Mouse (Mus musculus) embryonic fibroblast, embryonic 13.5 days (primary cell): ENCODE results near the gene Mthfd1l. TPM values are rescaled to one million over a fixed set of nuclear protein-coding genes. Genes with fewer than 3 reads are reported as not detected.

Experiments used
- H3K27ac ChIP-seq: 2 replicates; pipeline ENCODE4 v1.5.1; 2012; ENCODE audit warnings: low read length, control low read depth, inconsistent platforms; ENCODE audit not compliant: insufficient read depth
- H3K4me1 ChIP-seq: 2 replicates; pipeline ENCODE4 v1.6.1; 2011; ENCODE audit warnings: low read length; ENCODE audit not compliant: control insufficient read depth, insufficient read depth
- H3K4me3 ChIP-seq: 2 replicates; pipeline ENCODE4 v1.5.1; 2011; ENCODE audit warnings: mild to moderate bottlenecking, control low read depth, low read length; ENCODE audit not compliant: insufficient read depth
- CTCF ChIP-seq: IDR thresholded peaks from 2 replicates; pipeline ENCODE4 v1.5.1; 2011; ENCODE audit warnings: mild to moderate bottlenecking, control low read depth, low read length, moderate library complexity, borderline replicate concordance; ENCODE audit not compliant: insufficient read depth
- POLR2A ChIP-seq: IDR thresholded peaks from 2 replicates; pipeline ENCODE4 v1.6.1; 2011; ENCODE audit warnings: low read depth, mild to moderate bottlenecking, control low read depth, low read length, moderate library complexity
- polyA plus RNA-seq: library from polyadenylated mRNA; stranded (reverse); fragments of >200 nt; gene quantifications from 2 replicates; pipeline ENCODE4 v1.2.4, GENCODE M21; 2011; ENCODE audit warnings: low read depth; ENCODE audit not compliant: missing spikeins, insufficient read length

Mthfd1l gene
- polyA plus RNA-seq, 1 experiment: 30.8 TPM

DNA sequence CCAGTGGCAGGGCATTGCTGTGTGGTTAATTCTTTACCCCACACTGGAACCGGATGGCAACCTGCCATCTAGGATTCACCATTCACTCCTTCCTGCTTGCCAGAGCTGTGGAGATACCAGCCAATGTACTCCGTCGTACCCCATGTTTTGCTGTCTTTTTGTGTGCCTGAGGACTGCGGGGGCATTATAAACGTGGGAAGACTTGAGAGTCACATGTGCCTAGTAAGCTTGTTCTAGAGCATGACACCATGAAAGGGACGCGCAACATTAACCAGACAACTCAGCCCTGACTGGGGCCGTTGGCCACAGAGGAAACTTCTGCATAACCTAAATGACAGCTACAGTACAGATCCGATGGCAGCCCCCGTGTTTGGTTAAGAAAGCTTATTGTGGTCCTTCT lies 155.5 kb downstream of the Mthfd1l start:
- TF ChIP-seq CTCF: no peak
- no peak for TF ChIP-seq POLR2A
- peaks cover 4% of the 10 kb centered on the region; the same call in 1 of the 2 replicates for H3K4me1 ChIP-seq
- no peak overlapping the region for H3K4me3 ChIP-seq
- H3K27ac ChIP-seq: no peak overlapping the region

DNA sequence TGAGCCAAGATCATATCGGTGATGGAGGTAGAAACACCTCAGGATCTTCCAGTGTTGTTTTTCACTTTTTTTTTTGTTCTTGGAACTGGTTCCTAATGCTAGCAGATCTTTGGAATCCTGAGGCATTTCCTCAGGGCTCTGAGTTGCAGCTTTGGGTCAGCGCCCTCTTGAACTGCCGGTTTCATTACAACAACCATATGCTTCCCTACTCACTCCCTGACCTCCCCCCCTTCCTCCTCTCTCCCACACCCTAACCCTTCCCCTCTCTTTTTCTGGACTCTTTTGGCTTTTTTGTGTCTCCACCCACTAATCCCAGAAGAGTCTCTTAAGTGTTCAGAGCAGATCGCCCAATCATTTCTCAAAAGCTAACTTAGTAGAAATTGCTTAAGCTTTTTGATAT lies 156.0 kb downstream of the Mthfd1l start:
- H3K4me1 ChIP-seq: peaks cover 4% of the 10 kb centered on the region; the same call in 1 of the 2 replicates
- no peak for TF ChIP-seq CTCF
- no peak for TF ChIP-seq POLR2A
- H3K4me3 ChIP-seq: no peak overlapping the region
- no peak overlapping the region for H3K27ac ChIP-seq

DNA sequence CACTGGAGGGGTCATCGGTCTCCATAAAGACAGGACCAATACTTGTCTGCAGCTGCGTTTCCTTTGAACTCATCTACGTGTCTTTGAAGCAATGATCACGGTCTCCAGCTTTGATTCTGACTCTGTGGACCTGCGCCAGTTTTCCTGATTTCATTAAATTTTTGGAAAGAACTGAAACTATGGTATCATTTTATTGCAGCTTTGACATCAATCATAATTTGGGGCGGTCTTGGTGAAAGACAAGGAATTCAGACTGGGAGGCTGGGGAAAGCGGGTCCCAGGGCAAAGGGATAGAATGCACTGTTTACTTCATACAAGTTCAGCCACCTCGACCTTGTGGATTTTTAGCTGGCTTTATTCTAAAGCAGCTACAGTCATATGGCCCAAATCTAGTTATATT lies 156.5 kb downstream of the Mthfd1l start:
- Histone ChIP-seq H3K27ac (no peak overlapping the region), H3K4me1 (peaks cover 4% of the 10 kb centered on the region; the same call in 1 of the 2 replicates), H3K4me3 (no peak overlapping the region)
- no peak for TF ChIP-seq POLR2A
- TF ChIP-seq CTCF: no peak

DNA sequence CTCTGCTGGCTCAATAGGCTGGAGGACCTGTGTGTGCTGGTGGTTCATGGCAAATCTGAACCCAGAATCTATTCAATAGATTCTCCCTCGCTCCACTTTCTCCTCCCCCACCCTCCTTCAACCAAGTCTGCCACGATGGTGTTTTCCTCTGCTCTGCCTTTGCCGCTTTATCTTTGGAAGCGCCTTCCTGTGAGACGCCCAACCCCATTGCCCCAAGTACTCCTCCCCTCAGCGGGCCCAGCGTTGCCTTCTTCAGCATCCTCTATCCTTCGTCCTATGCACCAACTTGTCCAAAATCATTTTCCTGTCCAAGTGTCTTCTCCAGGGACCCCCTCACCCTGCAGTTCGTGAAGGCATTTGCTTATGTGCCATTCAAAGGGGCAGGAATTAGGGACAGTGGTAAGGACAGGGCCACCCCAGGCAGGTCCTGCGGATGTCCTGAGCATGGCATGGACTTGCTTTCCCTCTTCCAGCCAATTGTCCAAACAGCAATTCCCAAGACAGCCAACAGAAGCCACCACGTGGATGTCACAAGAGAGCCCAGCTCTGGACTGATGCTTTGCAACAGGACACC lies 157.2 kb downstream of the Mthfd1l start:
- no peak overlapping the region for H3K4me3 ChIP-seq
- TF ChIP-seq POLR2A (no peak), CTCF (no peak)
- H3K4me1 ChIP-seq: peaks cover 4% of the 10 kb centered on the region; the same call in 1 of the 2 replicates
- no peak overlapping the region for H3K27ac ChIP-seq

DNA sequence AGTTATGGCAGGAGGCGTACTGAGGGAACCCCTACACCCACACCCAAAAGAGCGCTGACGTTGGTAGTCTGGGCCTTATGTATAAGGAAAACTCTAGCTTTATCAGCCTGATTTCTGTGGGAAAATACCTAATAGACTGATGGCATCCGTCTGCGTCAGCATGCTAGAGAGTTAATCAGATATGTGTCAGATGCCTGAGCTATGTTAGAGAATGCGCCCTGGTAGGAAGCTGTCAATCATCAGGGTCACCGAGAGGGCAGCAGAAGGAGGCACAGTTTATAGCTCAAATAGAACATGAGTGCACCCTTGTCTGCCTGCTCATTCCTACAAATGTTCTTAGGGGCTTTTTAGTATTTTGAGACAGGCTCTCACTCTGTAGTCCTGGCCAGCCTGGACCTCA lies 159.8 kb downstream of the Mthfd1l start:
- TF ChIP-seq CTCF: no peak
- TF ChIP-seq POLR2A: no peak
- Histone ChIP-seq H3K4me3 (no peak overlapping the region), H3K27ac (no peak overlapping the region), H3K4me1 (peaks cover 4% of the 10 kb centered on the region; the same call in 1 of the 2 replicates)

DNA sequence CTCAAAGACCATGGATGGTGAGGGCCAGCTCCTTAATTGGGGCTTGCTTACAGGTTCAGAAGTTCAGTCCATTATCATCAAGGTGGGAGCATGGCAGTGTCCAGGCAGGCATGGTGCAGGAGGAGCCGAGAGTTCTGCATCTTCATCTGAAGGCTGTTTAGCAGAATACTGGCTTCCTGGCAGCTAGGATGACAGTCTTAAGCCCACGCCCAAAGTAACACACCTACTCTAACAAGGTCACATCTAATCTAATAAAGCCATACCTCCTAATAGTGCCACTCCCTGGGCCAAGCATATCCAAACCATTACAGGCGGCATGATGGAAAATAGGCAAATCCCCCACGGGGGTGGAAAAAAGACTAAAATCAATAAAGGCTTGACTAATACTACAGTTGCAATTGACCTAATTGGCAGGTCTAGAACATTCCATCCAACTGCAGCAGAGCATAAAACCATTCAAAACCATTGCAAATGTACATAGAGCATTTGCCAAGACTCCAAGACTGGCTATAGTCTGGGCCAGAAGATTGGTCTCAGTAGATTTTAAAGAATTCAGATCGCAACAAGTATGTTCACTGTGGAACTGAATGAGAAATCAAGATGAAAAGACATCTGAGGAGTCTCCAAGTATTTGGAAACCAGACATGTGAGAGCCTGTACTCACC lies 162.3 kb downstream of the Mthfd1l start:
- TF ChIP-seq POLR2A (no peak), CTCF (no peak)
- no peaks in the 10 kb centered on the region for H3K4me1 ChIP-seq
- no peak overlapping the region for H3K4me3 ChIP-seq
- H3K27ac ChIP-seq: 0 out of 2 replicates have a peak overlapping the region, but pooled peaks have one; percentile 18

DNA sequence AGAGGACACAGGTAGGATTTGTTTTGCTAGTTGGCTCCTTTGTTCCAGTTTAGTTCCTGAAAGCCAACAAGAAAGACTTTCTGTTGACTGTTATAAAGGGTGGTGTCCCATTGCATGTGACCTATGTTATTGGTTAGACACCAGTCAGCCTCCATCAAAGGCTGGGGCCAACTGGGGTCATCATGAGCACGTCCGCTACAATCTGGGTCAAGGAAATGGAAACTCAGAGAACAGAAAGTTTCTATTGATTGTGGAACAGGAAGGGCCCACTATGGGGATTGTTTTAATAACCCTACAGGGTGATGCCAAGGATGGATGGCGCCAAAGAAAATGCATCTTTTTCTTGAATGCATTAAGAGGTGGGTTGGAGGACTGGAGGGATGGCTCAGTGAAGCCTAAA lies 166.6 kb downstream of the Mthfd1l start:
- Histone ChIP-seq H3K4me1 (no peaks in the 10 kb centered on the region), H3K27ac (no peak overlapping the region), H3K4me3 (no peak overlapping the region)
- TF ChIP-seq CTCF: no peak
- no peak for TF ChIP-seq POLR2A

DNA sequence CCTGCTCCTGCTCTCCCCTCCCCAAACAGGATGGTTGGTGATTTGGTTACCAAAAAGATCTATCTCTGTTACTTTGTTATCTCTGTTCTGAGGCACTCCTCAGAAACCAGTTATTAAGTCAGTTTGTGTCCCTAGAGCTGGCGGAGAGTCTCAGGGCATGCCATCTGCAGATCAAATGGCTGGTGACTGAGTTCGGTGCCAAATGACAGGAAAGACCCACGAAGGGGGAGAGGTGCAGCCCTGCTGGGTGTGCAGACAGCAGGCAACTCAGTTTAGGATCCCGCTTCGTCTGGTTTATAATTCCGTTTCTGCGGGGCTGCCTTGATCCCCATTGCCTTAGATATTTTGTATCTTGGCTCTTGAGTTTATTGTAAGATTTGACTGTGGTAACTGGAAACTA lies 168.8 kb downstream of the Mthfd1l start:
- TF ChIP-seq POLR2A: no peak
- no peak for TF ChIP-seq CTCF
- no peaks in the 10 kb centered on the region; the same call in 1 of the 2 replicates for H3K4me1 ChIP-seq
- H3K27ac ChIP-seq: no peak overlapping the region
- no peak overlapping the region for H3K4me3 ChIP-seq

DNA sequence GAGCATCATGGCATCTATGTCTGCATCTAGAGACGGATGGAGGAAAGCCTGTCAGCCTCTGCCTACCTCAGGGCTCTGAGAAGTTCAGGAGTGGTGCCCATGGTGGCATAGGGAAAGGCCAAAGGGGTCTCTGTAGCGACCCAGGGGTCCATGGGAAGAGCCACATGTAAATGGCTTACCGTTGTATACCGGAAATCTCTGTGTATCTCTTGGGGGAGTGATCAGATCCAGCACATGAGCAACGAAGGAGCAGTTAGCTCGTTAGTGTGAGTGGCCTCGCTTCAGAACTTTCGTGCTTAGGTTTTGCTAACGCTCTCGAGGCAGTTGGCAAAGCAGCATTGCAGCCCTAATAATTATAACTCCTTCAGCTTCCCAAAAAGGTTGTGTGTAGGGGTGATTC lies 169.9 kb downstream of the Mthfd1l start:
- no peak overlapping the region for H3K27ac ChIP-seq
- H3K4me1 ChIP-seq: no peaks in the 10 kb centered on the region; the same call in 1 of the 2 replicates
- TF ChIP-seq CTCF (no peak), POLR2A (no peak)
- no peak overlapping the region for H3K4me3 ChIP-seq

DNA sequence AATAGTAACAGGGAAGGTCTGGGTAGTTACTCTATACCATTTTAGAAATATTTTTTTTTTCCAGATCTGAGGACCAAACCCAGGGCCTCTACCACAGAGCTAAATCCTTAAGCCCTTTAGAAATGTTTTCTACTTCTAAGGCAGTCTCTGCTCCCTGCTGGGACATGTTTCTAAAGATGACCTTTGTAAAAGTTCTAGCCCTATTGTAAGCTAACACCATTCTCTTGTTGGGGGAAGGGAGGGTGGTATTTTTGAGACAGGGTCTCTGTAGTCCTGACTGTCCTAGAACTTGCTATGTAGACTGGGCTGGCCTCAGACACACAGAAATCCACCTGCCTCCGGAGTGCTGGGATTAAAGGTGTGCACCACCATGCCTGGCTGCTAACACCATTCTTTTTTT lies 170.5 kb downstream of the Mthfd1l start:
- Histone ChIP-seq H3K4me1 (no peaks in the 10 kb centered on the region; the same call in 1 of the 2 replicates), H3K4me3 (no peak overlapping the region), H3K27ac (no peak overlapping the region)
- TF ChIP-seq POLR2A: no peak
- no peak for TF ChIP-seq CTCF

DNA sequence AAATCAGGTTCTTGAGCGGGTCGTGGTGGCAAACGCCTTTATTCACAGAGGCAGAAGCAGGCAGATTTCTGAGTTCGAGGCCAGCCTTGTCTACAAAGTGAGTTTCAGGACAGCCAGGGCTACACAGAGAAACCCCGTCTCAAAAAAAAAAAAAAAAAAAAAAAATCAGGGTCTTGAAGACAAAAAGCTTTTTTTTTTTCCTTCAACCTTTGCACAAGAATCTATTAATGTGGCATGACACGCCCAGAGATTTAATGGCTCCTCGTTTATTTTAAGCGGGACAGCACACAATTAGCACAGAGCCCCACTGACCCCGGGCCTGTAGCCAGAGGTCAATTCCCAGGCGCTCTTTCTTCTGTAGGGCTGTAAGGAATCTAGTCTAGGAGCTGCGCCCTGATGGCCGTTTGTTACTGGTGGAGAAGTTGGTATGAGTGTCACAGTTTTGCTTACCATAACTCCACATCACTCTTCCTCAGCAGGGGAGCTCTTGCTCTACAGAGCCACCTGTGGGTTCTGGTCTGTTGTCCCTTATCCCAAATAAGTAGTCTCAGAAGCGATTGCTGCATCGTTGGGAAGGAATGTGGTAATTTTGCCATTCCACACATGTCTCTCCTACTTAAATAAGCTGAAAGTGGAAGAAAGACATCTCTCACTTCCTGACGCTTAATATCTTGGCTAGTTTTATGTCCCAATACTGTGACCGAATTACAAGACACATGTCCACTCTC lies 172.3 kb downstream of the Mthfd1l start:
- TF ChIP-seq POLR2A (no peak), CTCF (no peak)
- no peak overlapping the region for H3K27ac ChIP-seq

More for the DNA sequence above, 172.3 kb downstream of the Mthfd1l start:
- Histone ChIP-seq H3K4me1 (no peaks in the 10 kb centered on the region; the same call in 1 of the 2 replicates), H3K4me3 (no peak overlapping the region)
